Comparison of ENCODE assay signal across 8 mouse cellular contexts in the genomic region with DNA sequence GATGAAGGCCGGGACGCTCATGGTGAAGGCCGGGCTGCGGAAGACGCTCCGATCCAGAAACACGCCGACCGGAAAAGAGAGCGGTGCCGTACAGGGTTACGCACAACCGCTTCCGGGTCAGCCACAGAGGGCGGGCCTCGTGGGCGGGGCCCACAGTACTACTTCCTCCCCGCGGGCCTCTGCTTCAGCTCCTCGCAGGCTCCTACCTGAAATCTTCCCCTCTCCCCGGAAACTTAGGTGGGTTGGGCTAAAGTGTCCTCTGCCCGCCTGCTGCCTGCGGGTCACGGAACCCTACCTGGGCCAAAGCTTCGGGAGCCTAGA. TPM values are rescaled to one million over a fixed set of nuclear protein-coding genes. Genes with fewer than 3 reads are reported as not detected.
A peak's percentile ranks its signal among the peaks of the same experiment; 100 is the strongest.
DNase-seq lines count a peak whose midpoint lies in the region; ATAC-seq lines count a peak whose summit lies in the region.

A gene (minus strand): TSS at position 114 of the 321 bp plus-strand sequence.

- no peaks in the 10 kb centered on the region for H3K27me3 ChIP-seq in heart, embryonic 13.5 days (replicated peaks)
- no peaks in the 10 kb centered on the region for H3K27me3 ChIP-seq in liver, embryonic 12.5 days (replicated peaks)
- H3K27me3 ChIP-seq in stomach, embryonic 15.5 days (replicated peaks) = no peaks in the 10 kb centered on the region

- peak within 1 kb of the TSS; percentile 92 for H3K4me2 ChIP-seq in heart, embryonic 13.5 days
- H3K4me2 ChIP-seq in liver, embryonic 12.5 days = peak within 1 kb of the TSS; percentile 82
- peak within 1 kb of the TSS; percentile 75 for H3K4me2 ChIP-seq in stomach, embryonic 15.5 days

- no peaks in the 10 kb centered on the region for H3K9me3 ChIP-seq in heart, embryonic 13.5 days
- no peaks in the 10 kb centered on the region for H3K9me3 ChIP-seq in liver, embryonic 12.5 days (replicated peaks)
- no peaks in the 10 kb centered on the region for H3K9me3 ChIP-seq in stomach, embryonic 15.5 days

- peak within 1 kb of the TSS; percentile 98 for H3K4me3 ChIP-seq in brown adipose tissue, adult 24 weeks (ENCODE audit: insufficient read depth, low read depth, low read length)
- peak within 1 kb of the TSS; percentile 96 for H3K4me3 ChIP-seq in heart, embryonic 13.5 days
- peak within 1 kb of the TSS; percentile 99 for H3K4me3 ChIP-seq in liver, embryonic 12.5 days
- peak within 1 kb of the TSS; percentile 70 for H3K4me3 ChIP-seq in stomach, embryonic 15.5 days (replicated peaks)

- peak within 1 kb of the TSS; percentile 78 for H3K27ac ChIP-seq in brown adipose tissue, adult 24 weeks (replicated peaks; ENCODE audit: low read depth, low read length)
- H3K27ac ChIP-seq in heart, embryonic 13.5 days (replicated peaks) = peak within 1 kb of the TSS; percentile 71
- H3K27ac ChIP-seq in liver, embryonic 12.5 days = peak within 1 kb of the TSS; percentile 80
- H3K27ac ChIP-seq in stomach, embryonic 15.5 days = peak within 1 kb of the TSS; percentile 81

- H3K36me3 ChIP-seq in heart, embryonic 13.5 days = peaks cover 21% of the 10 kb centered on the region
- H3K36me3 ChIP-seq in liver, embryonic 12.5 days = peaks cover 21% of the 10 kb centered on the region
- peaks cover 5% of the 10 kb centered on the region; the same call in 1 of the 2 replicates for H3K36me3 ChIP-seq in stomach, embryonic 15.5 days

- WGBS in heart, embryonic 13.5 days = 0% methylated on average over 23 of the region's 25 CpGs
- under 1% methylated on average over 25 of the region's 25 CpGs for WGBS in liver, embryonic 12.5 days (ENCODE audit: insufficient replicate concordance)
- under 1% methylated on average over 25 of the region's 25 CpGs for WGBS in stomach, embryonic 15.5 days

- DNase-seq in CD4-positive, CD25-positive, alpha-beta regulatory T cell, adult 2 months (ENCODE audit: low read depth, low spot score) = peak; percentile 96
- DNase-seq in fat pad, adult 2 months (ENCODE audit: extremely low read depth, low read depth, low spot score) = peak; percentile 34
- DNase-seq in kidney, postnatal 10 days = peak; percentile 97
- peak; percentile 89 to 93 for DNase-seq in natural killer cell, adult 2 months (ENCODE audit: low spot score in 2 of 2)

- H3K4me1 ChIP-seq in brown adipose tissue, adult 24 weeks (ENCODE audit: control insufficient read depth, insufficient read depth, insufficient read length, low read length) = peaks cover 3% of the 10 kb centered on the region; the same call in 1 of the 2 replicates
- peaks cover 20% of the 10 kb centered on the region for H3K4me1 ChIP-seq in heart, embryonic 13.5 days
- peaks cover 36% of the 10 kb centered on the region for H3K4me1 ChIP-seq in liver, embryonic 12.5 days
- peaks cover 3% of the 10 kb centered on the region; the same call in 1 of the 2 replicates for H3K4me1 ChIP-seq in stomach, embryonic 15.5 days

- ATAC-seq in heart, embryonic 13.5 days (ENCODE audit: extremely low read depth, insufficient number of reproducible peaks, low FRiP score, low TSS enrichment) = peak; percentile 97
- ATAC-seq in liver, embryonic 12.5 days = peak; percentile 99
- peak; percentile 100 for ATAC-seq in stomach, embryonic 15.5 days (ENCODE audit: insufficient read depth, low FRiP score, low read depth)

- H3K9ac ChIP-seq in heart, embryonic 13.5 days = peak within 1 kb of the TSS; percentile 96
- H3K9ac ChIP-seq in liver, embryonic 12.5 days = peak within 1 kb of the TSS; percentile 94
- peak within 1 kb of the TSS; percentile 79 for H3K9ac ChIP-seq in stomach, embryonic 15.5 days

RNA-seq across cellular contexts. Expression of the gene that starts here (rescaled TPM):
- polyA plus RNA-seq in brown adipose tissue, adult 24 weeks (2012; ENCODE audit: insufficient read depth, insufficient read length, missing spikeins) = 147 TPM in 2 replicates
- polyA plus RNA-seq in heart, embryonic 13.5 days (2015; fragmentation: Nextera tagmentation; extraction: Ambion mirVana) = 196 and 215 TPM in 2 replicates
- 228 and 250 TPM in 2 replicates for polyA plus RNA-seq in liver, embryonic 12.5 days (2016; fragmentation: Nextera tagmentation; extraction: Ambion mirVana)
- 274 and 277 TPM in 2 replicates for polyA plus RNA-seq in stomach, embryonic 15.5 days (2015; fragmentation: Nextera tagmentation; extraction: Ambion mirVana)

Comparison
In these comparisons a context has a peak if more than half of its experiments do, and no peak if none do; other contexts are left out.
1. Peak in every context shown above with its lines: DNase-seq, ATAC-seq, H3K4me3 ChIP-seq and H3K27ac ChIP-seq.
2. DNase-seq: peak in every context shown above with its lines; median percentile 97 in kidney, postnatal 10 days; 96 in CD4-positive, CD25-positive, alpha-beta regulatory T cell, adult 2 months; 91 in natural killer cell, adult 2 months; 34 in fat pad, adult 2 months.